Mouse (Mus musculus) kidney, postnatal 0 days (tissue): Measurements from ENCODE around the gene R3hdm4. TPM values are rescaled to one million over a fixed set of nuclear protein-coding genes. Genes with fewer than 3 reads are reported as not detected.
"Not testable (repeated sequence)": the region's sequence is repeated elsewhere in the genome, so short reads cannot be mapped to it uniquely, and the experiment has no call there.

Experiments used
- ATAC-seq: fragments of 200-750 bp; cut with Nextera tagmentation; replicated peaks from 2 replicates; pipeline ENCODE4 v1.8.0; 2017; ENCODE audit warnings: low read depth, moderate number of reproducible peaks, moderate TSS enrichment, moderate library complexity; ENCODE audit not compliant: low FRiP score
- DNase-seq: peaks from one replicate; pipeline ENCODE4 v3.0.0-alpha.2; 2016; ENCODE audit warnings: low spot score
- H3K27ac ChIP-seq: fragments of 300-500 bp; sonication (generic); 2 replicates; pipeline ENCODE4 v1.5.1; 2014; ENCODE audit warnings: mild to moderate bottlenecking
- H3K27me3 ChIP-seq: fragments of 300-500 bp; sonication (generic); 2 replicates; pipeline ENCODE4 v1.6.1; 2014; ENCODE audit warnings: low read length, mixed read lengths; ENCODE audit not compliant: insufficient read depth
- H3K36me3 ChIP-seq: fragments of 300-500 bp; sonication (generic); 2 replicates; pipeline ENCODE4 v1.6.1; 2014; ENCODE audit warnings: low read length, mixed read lengths; ENCODE audit not compliant: insufficient read depth
- H3K4me1 ChIP-seq: fragments of 300-500 bp; sonication (generic); replicated peaks from 2 replicates; pipeline ENCODE4 v1.6.1; 2014; ENCODE audit warnings: antibody characterized with exemption, low read length, mixed read lengths; ENCODE audit not compliant: insufficient read depth
- H3K4me2 ChIP-seq: fragments of 300-500 bp; sonication (generic); 2 replicates; pipeline ENCODE4 v1.6.1; 2014; ENCODE audit warnings: mild to moderate bottlenecking, low read length, moderate library complexity, mixed read lengths
- H3K4me3 ChIP-seq: fragments of 300-500 bp; sonication (generic); replicated peaks from 2 replicates; pipeline ENCODE4 v1.5.1; 2014; ENCODE audit warnings: low read depth, low read length
- H3K9ac ChIP-seq: fragments of 300-500 bp; sonication (generic); 2 replicates; pipeline ENCODE4 v1.6.1; 2014; ENCODE audit warnings: low read depth, low read length
- H3K9me3 ChIP-seq: fragments of 300-500 bp; sonication (generic); replicated peaks from 2 replicates; pipeline ENCODE4 v1.6.1; 2016; ENCODE audit warnings: low read length, inconsistent platforms, mixed read lengths
- CTCF ChIP-seq: IDR thresholded peaks from 2 replicates; pipeline ENCODE4 v1.5.1; 2016; ENCODE audit warnings: antibody characterized with exemption, low read depth, mild to moderate bottlenecking, moderate library complexity
- WGBS: fragments of 180-500 bp; shearing (Covaris S2); extraction: QIAGEN DNeasy Blood & Tissue Kit; methylation state at CpG from one replicate; pipeline ENCODE4 v1.1.7; 2014; 5-methylcytosine and 5-hydroxymethylcytosine counted together
- polyA plus RNA-seq: library from polyadenylated mRNA; unstranded; fragments of >200 nt; fragmentation: Nextera tagmentation; extraction: Ambion mirVana; gene quantifications from 2 replicates; pipeline ENCODE4 v1.2.1, GENCODE M21; 2015

Gene R3hdm4
- polyA plus RNA-seq, 1 experiment from 2014 or later, result 120 TPM

- Histone ChIP-seq H3K4me2 (no peak overlapping the region), H3K27ac (no peak overlapping the region), H3K36me3 (peaks cover 46% of the 10 kb centered on the region), H3K9ac (no peak overlapping the region), H3K4me3 (no peak overlapping the region), H3K4me1 (peaks cover 9% of the 10 kb centered on the region), H3K9me3 (no peaks in the 10 kb centered on the region), H3K27me3 (no peaks in the 10 kb centered on the region)
- DNase-seq, result no peak
- no peak for ATAC-seq
- no peak for TF ChIP-seq CTCF
- WGBS, result 96% methylated on average over 7 of the region's 7 CpGs
These were observed 43.7 kb upstream of the R3hdm4 start for GRCm38 (mm10) chr10:79964727-79965126.

GRCm38 (mm10) chr10:79960671-79961294, 39.8 kb upstream of the R3hdm4 start:
- Histone ChIP-seq H3K4me3 (peak overlapping the region; percentile 92), H3K4me2 (peak overlapping the region; percentile 89), H3K36me3 (peaks cover 18% of the 10 kb centered on the region), H3K27ac (peak overlapping the region; percentile 70; the same call in 1 of the 2 replicates), H3K4me1 (peaks cover 6% of the 10 kb centered on the region), H3K9ac (peak overlapping the region; percentile 82), H3K9me3 (no peaks in the 10 kb centered on the region), H3K27me3 (no peaks in the 10 kb centered on the region)
- ATAC-seq (no peak), DNase-seq (no peak)
- 11% methylated on average over 10 of the region's 10 CpGs for WGBS
- TF ChIP-seq CTCF, result no peak

- Histone ChIP-seq H3K36me3 (peaks cover 11% of the 10 kb centered on the region), H3K9me3 (no peaks in the 10 kb centered on the region), H3K4me1 (peaks cover 6% of the 10 kb centered on the region), H3K27ac (peak within 1 kb of the TSS; percentile 70; the same call in 1 of the 2 replicates), H3K4me3 (peak within 1 kb of the TSS; percentile 92), H3K4me2 (peak within 1 kb of the TSS; percentile 89), H3K9ac (peak within 1 kb of the TSS; percentile 82), H3K27me3 (no peaks in the 10 kb centered on the region)
- under 1% methylated on average over 61 of the region's 61 CpGs for WGBS
- DNase-seq (peak; percentile 99), ATAC-seq (peak; percentile 91)
- peak; percentile 99 for TF ChIP-seq CTCF
These were observed 39.0 kb upstream of the R3hdm4 start, which contains the start of gene Wdr18 for GRCm38 (mm10) chr10:79959847-79960601. Gene Wdr18, plus strand, starts transcription at chr10:79960152.

- not testable (repeated sequence) for ATAC-seq, DNase-seq, H3K27ac ChIP-seq, H3K9me3 ChIP-seq, H3K9ac ChIP-seq, H3K27me3 ChIP-seq, H3K36me3 ChIP-seq, H3K4me1 ChIP-seq
- 27% methylated on average over 10 of the region's 10 CpGs for WGBS
- peak overlapping the region; percentile 92 for H3K4me3 ChIP-seq
- H3K4me2 ChIP-seq, result peak overlapping the region; percentile 89
These were observed 38.4 kb upstream of the R3hdm4 start for GRCm38 (mm10) chr10:79959412-79959811.

- TF ChIP-seq CTCF, result peak; percentile 94
- Histone ChIP-seq H3K4me2 (peak overlapping the region; percentile 37), H3K4me3 (no peak overlapping the region), H3K9ac (no peak overlapping the region), H3K36me3 (peaks cover 8% of the 10 kb centered on the region; the same call in 1 of the 2 replicates), H3K27ac (no peak overlapping the region), H3K27me3 (no peaks in the 10 kb centered on the region), H3K9me3 (no peaks in the 10 kb centered on the region), H3K4me1 (peaks cover 6% of the 10 kb centered on the region)
- DNase-seq (peak; percentile 92), ATAC-seq (peak; percentile 15; the same call in 1 of the 2 replicates)
- WGBS, result 7% methylated on average over 21 of the region's 21 CpGs
These were observed 37.3 kb upstream of the R3hdm4 start for GRCm38 (mm10) chr10:79958140-79958816.

- no peak for DNase-seq
- no peak for TF ChIP-seq CTCF
These were observed 35.7 kb upstream of the R3hdm4 start for GRCm38 (mm10) chr10:79956643-79957154.

More at GRCm38 (mm10) chr10:79956643-79957154, 35.7 kb upstream of the R3hdm4 start:
- Histone ChIP-seq H3K9me3 (no peaks in the 10 kb centered on the region), H3K27me3 (no peaks in the 10 kb centered on the region), H3K4me2 (no peak overlapping the region), H3K4me3 (no peak overlapping the region), H3K4me1 (peaks cover 6% of the 10 kb centered on the region), H3K9ac (no peak overlapping the region), H3K27ac (no peak overlapping the region), H3K36me3 (peaks cover 6% of the 10 kb centered on the region; the same call in 1 of the 2 replicates)
- no peak for ATAC-seq
- WGBS, result 34% methylated on average over 4 of the region's 4 CpGs
